Mouse (Mus musculus) heart, embryonic 14.5 days (tissue): Measurements from ENCODE around the gene Nme1. TPM values are rescaled to one million over a fixed set of nuclear protein-coding genes. Genes with fewer than 3 reads are reported as not detected.
"Not testable (repeated sequence)": the region's sequence is repeated elsewhere in the genome, so short reads cannot be mapped to it uniquely, and the experiment has no call there.

Experiments
- ATAC-seq: fragments of 200-750 bp; cut with Nextera tagmentation; 2 replicates; pipeline ENCODE4 v1.8.0; 2017; ENCODE audit warnings: low read depth, moderate TSS enrichment; ENCODE audit not compliant: insufficient number of reproducible peaks, insufficient read depth, low FRiP score
- H3K27ac ChIP-seq, 2 experiments: fragments of 200-500 bp in 1 of 2; fragments of 300-500 bp in 1 of 2; sonication (generic) in 1 of 2; replicated peaks in 1 of 2; 2 replicates each; pipeline ENCODE4 v1.5.1; 2012 to 2014; ENCODE audit warnings: low read depth in 2 of 2, low read length in 2 of 2, control low read depth in 1 of 2, mild to moderate bottlenecking in 1 of 2, mixed read lengths in 1 of 2; ENCODE audit not compliant: control insufficient read depth in 1 of 2, insufficient read depth in 1 of 2
- H3K27me3 ChIP-seq: fragments of 300-500 bp; sonication (generic); 2 replicates; pipeline ENCODE4 v1.6.1; 2014; ENCODE audit warnings: mild to moderate bottlenecking, low read length, control low read depth; ENCODE audit not compliant: control insufficient read depth, insufficient read depth
- H3K36me3 ChIP-seq: fragments of 300-500 bp; sonication (generic); 2 replicates; pipeline ENCODE4 v1.6.1; 2014; ENCODE audit warnings: mild to moderate bottlenecking, control low read depth, low read length, mixed read lengths; ENCODE audit not compliant: control insufficient read depth, insufficient read depth
- H3K4me1 ChIP-seq, 2 experiments: fragments of 200-500 bp in 1 of 2; fragments of 300-500 bp in 1 of 2; sonication (generic) in 1 of 2; 2 replicates each; pipeline ENCODE4 v1.6.1; 2012 to 2014; ENCODE audit warnings: low read length in 2 of 2, control low read depth in 1 of 2, mixed read lengths in 1 of 2; ENCODE audit not compliant: control insufficient read depth in 2 of 2, insufficient read depth in 2 of 2
- H3K4me2 ChIP-seq: fragments of 300-500 bp; sonication (generic); 2 replicates; pipeline ENCODE4 v1.6.1; 2014; ENCODE audit warnings: mild to moderate bottlenecking, low read length
- H3K4me3 ChIP-seq, 2 experiments: fragments of 200-500 bp in 1 of 2; fragments of 300-500 bp in 1 of 2; sonication (generic) in 1 of 2; 2 replicates each; pipeline ENCODE4 v1.5.1; 2012 to 2014; ENCODE audit warnings: low read length in 2 of 2, mild to moderate bottlenecking in 2 of 2, control low read depth in 1 of 2, low read depth in 1 of 2, moderate library complexity in 1 of 2; ENCODE audit not compliant: control insufficient read depth in 1 of 2, insufficient read depth in 1 of 2
- H3K9ac ChIP-seq: fragments of 300-500 bp; sonication (generic); 2 replicates; pipeline ENCODE4 v1.6.1; 2014; ENCODE audit warnings: mild to moderate bottlenecking, low read length
- H3K9me3 ChIP-seq: fragments of 300-500 bp; sonication (generic); 2 replicates; pipeline ENCODE4 v1.6.1; 2016; ENCODE audit warnings: low read length, control low read depth; ENCODE audit not compliant: control insufficient read depth
- WGBS: fragments of 180-500 bp; shearing (Covaris S2); extraction: QIAGEN DNeasy Blood & Tissue Kit; methylation state at CpG from one replicate; pipeline ENCODE4 v1.1.7; 2014; 5-methylcytosine and 5-hydroxymethylcytosine counted together
- polyA plus RNA-seq: library from polyadenylated mRNA; unstranded; fragments of >200 nt; fragmentation: Nextera tagmentation; extraction: Ambion mirVana; gene quantifications from 2 replicates; pipeline ENCODE4 v1.2.1, GENCODE M21; 2014

Gene Nme1
- polyA plus RNA-seq, 1 experiment from 2014 or later = 93.3 TPM

DNA sequence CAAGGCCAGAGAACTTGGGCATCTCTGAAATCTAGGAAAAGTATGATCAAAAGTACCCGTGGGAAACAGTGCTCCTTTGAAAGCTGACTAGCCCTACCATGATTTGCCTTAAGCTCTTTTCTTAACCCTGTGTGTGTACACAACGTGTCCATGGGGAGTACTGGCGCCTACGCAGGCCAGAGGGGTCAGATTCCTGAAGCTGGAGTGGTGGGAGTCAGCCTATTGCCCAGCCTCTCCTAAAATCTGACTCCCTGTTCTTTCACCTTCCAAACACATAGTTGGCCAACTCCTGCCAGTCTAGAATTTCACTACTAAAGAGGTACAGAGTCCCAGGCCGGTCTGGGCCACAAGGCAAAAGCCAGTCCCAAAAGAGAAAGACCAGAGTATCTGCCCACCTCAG is 15.9 kb downstream of the Nme1 start:
- Histone ChIP-seq H3K9ac (no peak overlapping the region), H3K9me3 (no peaks in the 10 kb centered on the region), H3K27me3 (no peaks in the 10 kb centered on the region), H3K4me1 (peaks cover 15 to 23% of the 10 kb centered on the region in 2 experiments), H3K4me2 (no peak overlapping the region), H3K36me3 (peaks cover 61% of the 10 kb centered on the region), H3K27ac (no peak overlapping the region), H3K4me3 (no peak overlapping the region)
- ATAC-seq = no peak
- 81% methylated on average over 5 of the region's 5 CpGs for WGBS

- H3K9me3 ChIP-seq = no peaks in the 10 kb centered on the region
- H3K27ac ChIP-seq = no peak overlapping the region
- H3K27me3 ChIP-seq = no peaks in the 10 kb centered on the region
- no peak overlapping the region for H3K9ac ChIP-seq
- no peak overlapping the region for H3K4me2 ChIP-seq
- no peak for ATAC-seq
- peaks cover 69% of the 10 kb centered on the region for H3K36me3 ChIP-seq
- H3K4me3 ChIP-seq = no peak overlapping the region
- WGBS = 88% methylated on average over 1 of the region's 1 CpGs
- peaks cover 8 to 17% of the 10 kb centered on the region in 2 experiments for H3K4me1 ChIP-seq
These were observed 18.3 kb downstream of the Nme1 start for GRCm38 (mm10) chr11:93950045-93950444.

GRCm38 (mm10) chr11:93948887-93949567 is 19.3 kb downstream of the Nme1 start:
- Histone ChIP-seq H3K36me3 (peaks cover 77% of the 10 kb centered on the region), H3K27me3 (no peaks in the 10 kb centered on the region), H3K9ac (no peak overlapping the region), H3K9me3 (no peaks in the 10 kb centered on the region), H3K4me3 (no peak overlapping the region), H3K4me2 (no peak overlapping the region), H3K27ac (no peak overlapping the region), H3K4me1 (peaks cover 6 to 11% of the 10 kb centered on the region in 2 experiments)
- 84% methylated on average over 9 of the region's 9 CpGs for WGBS
- no peak for ATAC-seq

- ATAC-seq = no peak
- no peaks in the 10 kb centered on the region for H3K27me3 ChIP-seq
- H3K36me3 ChIP-seq = peaks cover 56% of the 10 kb centered on the region
- no peak overlapping the region for H3K27ac ChIP-seq
- no peak overlapping the region for H3K4me3 ChIP-seq
- no peaks in the 10 kb centered on the region for H3K9me3 ChIP-seq
- H3K4me1 ChIP-seq = no peaks in the 10 kb centered on the region
- H3K9ac ChIP-seq = no peak overlapping the region
- WGBS = 82% methylated on average over 3 of the region's 3 CpGs
- H3K4me2 ChIP-seq = no peak overlapping the region
These were observed 23.3 kb downstream of the Nme1 start for GRCm38 (mm10) chr11:93944986-93945385.

GRCm38 (mm10) chr11:93940906-93941305 is 27.4 kb downstream of the Nme1 start:
- Histone ChIP-seq H3K9ac (no peak overlapping the region), H3K27ac (no peak overlapping the region), H3K27me3 (no peaks in the 10 kb centered on the region), H3K4me1 (no peaks in the 10 kb centered on the region), H3K4me3 (no peak overlapping the region), H3K9me3 (no peaks in the 10 kb centered on the region), H3K4me2 (no peak overlapping the region), H3K36me3 (peaks cover 69% of the 10 kb centered on the region)
- ATAC-seq = no peak
- WGBS = 43% methylated on average over 2 of the region's 2 CpGs

DNA sequence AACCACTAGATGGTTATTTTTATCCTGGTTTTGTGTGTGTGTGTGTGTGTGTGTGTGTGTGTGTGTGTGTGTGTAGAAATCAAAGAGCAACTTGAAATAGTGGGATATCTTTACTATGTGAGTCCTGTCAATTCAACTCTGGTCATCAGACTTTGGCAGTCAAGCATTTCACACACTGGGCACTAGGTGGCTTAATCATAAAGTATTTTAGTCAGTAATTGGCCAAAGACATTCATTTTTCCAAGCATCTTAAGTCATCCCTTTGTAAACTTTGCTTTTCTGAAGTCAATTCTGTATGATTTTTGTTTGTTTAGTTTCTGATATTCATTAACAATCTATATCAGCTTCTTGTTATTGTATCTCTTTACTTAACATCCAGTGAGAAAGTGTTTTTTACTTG is 39.2 kb downstream of the Nme1 start:
- H3K9ac ChIP-seq = no peak overlapping the region
- no peaks in the 10 kb centered on the region for H3K27me3 ChIP-seq
- no peaks in the 10 kb centered on the region for H3K9me3 ChIP-seq
- H3K4me1 ChIP-seq = no peaks in the 10 kb centered on the region
- no peak overlapping the region for H3K4me3 ChIP-seq
- ATAC-seq = no peak
- H3K36me3 ChIP-seq = peaks cover 93% of the 10 kb centered on the region
- no peak overlapping the region for H3K27ac ChIP-seq
- no peak overlapping the region for H3K4me2 ChIP-seq

DNA sequence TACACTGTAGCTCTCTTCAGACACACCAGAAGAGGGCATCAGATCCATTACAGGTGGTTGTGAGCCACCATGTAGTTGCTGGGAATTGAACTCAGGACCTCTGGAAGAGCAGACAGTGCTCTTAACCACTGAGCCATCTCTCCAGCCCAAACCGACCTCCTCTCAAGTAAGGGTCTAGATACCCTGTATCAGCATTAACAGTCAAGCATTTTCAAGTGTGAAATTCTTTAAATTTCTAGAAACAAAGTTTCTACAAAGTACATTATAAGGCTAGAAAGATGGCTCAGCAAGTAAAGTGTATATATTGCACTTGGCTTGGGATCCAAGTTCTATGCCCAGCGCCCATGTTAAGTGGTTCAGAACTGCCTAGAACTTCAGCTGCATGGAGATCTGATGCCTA is 53.3 kb downstream of the Nme1 start:
- H3K4me3 ChIP-seq, H3K4me1 ChIP-seq, H3K9me3 ChIP-seq, H3K27me3 ChIP-seq, H3K9ac ChIP-seq, ATAC-seq, H3K27ac ChIP-seq, H3K4me2 ChIP-seq: not testable (repeated sequence)
- peaks cover 87% of the 10 kb centered on the region for H3K36me3 ChIP-seq
- WGBS = 92% methylated on average over 2 of the region's 2 CpGs

- H3K4me2 ChIP-seq = no peak overlapping the region
- no peak overlapping the region for H3K9ac ChIP-seq
- H3K9me3 ChIP-seq = no peaks in the 10 kb centered on the region
- H3K36me3 ChIP-seq = peaks cover 93% of the 10 kb centered on the region
- no peak for ATAC-seq
- H3K27ac ChIP-seq = no peak overlapping the region
- no peak overlapping the region for H3K4me3 ChIP-seq
- no peaks in the 10 kb centered on the region for H3K27me3 ChIP-seq
- 90% methylated on average over 3 of the region's 3 CpGs for WGBS
- no peaks in the 10 kb centered on the region for H3K4me1 ChIP-seq
These were observed 56.7 kb downstream of the Nme1 start for GRCm38 (mm10) chr11:93911603-93912002.
